Mouse (Mus musculus) limb, embryonic 14.5 days (tissue): ENCODE measurements at regions not wholly inside any gene's neighbourhood (a gene's known extent, or its start where the extent isn't known, plus 50 kb on each side); places are given as distances from the start of the nearest gene placed in this dataset.

Experiments used
- ATAC-seq: fragments of 200-750 bp; cut with Nextera tagmentation; 2 replicates; pipeline ENCODE4 v1.8.0; 2017; ENCODE audit warnings: low read depth, moderate number of reproducible peaks, moderate TSS enrichment; ENCODE audit not compliant: low FRiP score
- DNase-seq: peaks from one replicate; pipeline ENCODE4 v3.0.0-alpha.2; 2015; ENCODE audit warnings: low spot score
- H3K27ac ChIP-seq: fragments of 300-500 bp; sonication (generic); replicated peaks from 2 replicates; pipeline ENCODE4 v1.5.1; 2014; ENCODE audit warnings: low read depth, mild to moderate bottlenecking, low read length, moderate library complexity, mixed read lengths
- H3K27me3 ChIP-seq: fragments of 300-500 bp; sonication (generic); 2 replicates; pipeline ENCODE4 v1.6.1; 2014; ENCODE audit warnings: low read length, mixed read lengths; ENCODE audit not compliant: control insufficient read depth, insufficient read depth
- H3K36me3 ChIP-seq: fragments of 300-500 bp; sonication (generic); 2 replicates; pipeline ENCODE4 v1.6.1; 2014; ENCODE audit warnings: mild to moderate bottlenecking, low read length, moderate library complexity, mixed read lengths; ENCODE audit not compliant: control insufficient read depth, insufficient read depth
- H3K4me1 ChIP-seq: fragments of 300-500 bp; sonication (generic); 2 replicates; pipeline ENCODE4 v1.6.1; 2014; ENCODE audit warnings: antibody characterized with exemption, low read length, mixed read lengths; ENCODE audit not compliant: control insufficient read depth, insufficient read depth
- H3K4me2 ChIP-seq: fragments of 300-500 bp; sonication (generic); replicated peaks from 2 replicates; pipeline ENCODE4 v1.6.1; 2014; ENCODE audit warnings: low read depth, mild to moderate bottlenecking, low read length, moderate library complexity; ENCODE audit not compliant: severe bottlenecking
- H3K4me3 ChIP-seq: fragments of 300-500 bp; sonication (generic); replicated peaks from 2 replicates; pipeline ENCODE4 v1.5.1; 2014; ENCODE audit warnings: low read length
- H3K9ac ChIP-seq: fragments of 300-500 bp; sonication (generic); 2 replicates; pipeline ENCODE4 v1.6.1; 2014; ENCODE audit warnings: mild to moderate bottlenecking, low read depth, low read length, moderate library complexity; ENCODE audit not compliant: severe bottlenecking
- H3K9me3 ChIP-seq: fragments of 300-500 bp; sonication (generic); 2 replicates; pipeline ENCODE4 v1.6.1; 2016; ENCODE audit warnings: low read length; ENCODE audit not compliant: control insufficient read depth
- POLR2A ChIP-seq: fragments of 200-500 bp; IDR thresholded peaks from 2 replicates; pipeline ENCODE4 v1.8.0; 2012; ENCODE audit warnings: inconsistent platforms, mild to moderate bottlenecking, moderate library complexity, borderline replicate concordance; ENCODE audit not compliant: insufficient read depth, insufficient read length; ENCODE audit errors: extremely low read depth
- WGBS: fragments of 180-500 bp; shearing (Covaris S2); extraction: QIAGEN DNeasy Blood & Tissue Kit; methylation state at CpG from one replicate; pipeline ENCODE4 v1.1.7; 2014; 5-methylcytosine and 5-hydroxymethylcytosine counted together

DNA sequence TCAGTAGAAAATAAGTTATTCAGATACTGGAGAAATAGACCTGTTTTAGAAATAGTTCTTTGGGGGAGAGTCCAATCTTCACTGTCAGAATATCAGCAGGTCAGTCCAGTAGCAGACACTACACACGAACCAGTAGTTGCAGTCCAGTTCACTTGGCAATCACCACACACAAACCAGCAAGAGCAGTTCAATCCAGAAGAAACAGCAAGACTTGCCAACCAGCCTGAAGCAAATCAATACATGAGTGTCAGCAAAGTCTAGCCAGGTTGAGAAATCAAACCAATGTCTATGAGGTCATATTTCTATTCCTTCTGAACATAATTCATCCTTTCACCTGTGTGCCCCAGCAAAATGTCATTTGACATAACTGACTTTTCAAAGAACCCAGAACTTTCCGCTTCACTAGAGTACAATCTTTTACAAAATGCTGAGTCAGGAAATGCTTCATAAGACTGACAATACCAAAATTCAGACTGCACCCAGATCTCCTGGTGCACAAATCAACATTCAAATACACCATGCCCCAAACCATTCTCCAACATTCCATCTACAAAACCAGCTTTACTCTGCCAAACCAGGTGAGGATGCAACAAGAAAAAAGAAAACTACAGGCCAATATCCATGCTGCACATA is 76.6 kb upstream of the Fhl2 start:
- 89% methylated on average over 2 of the region's 2 CpGs for WGBS
- no peaks in the 10 kb centered on the region for H3K36me3 ChIP-seq
- DNase-seq: no peak
- ATAC-seq: no peak
- no peak overlapping the region for H3K27ac ChIP-seq
- H3K9ac ChIP-seq: no peak overlapping the region
- no peaks in the 10 kb centered on the region for H3K27me3 ChIP-seq
- no peak overlapping the region for H3K4me2 ChIP-seq
- no peak overlapping the region for H3K4me3 ChIP-seq
- H3K9me3 ChIP-seq: no peaks in the 10 kb centered on the region
- H3K4me1 ChIP-seq: no peaks in the 10 kb centered on the region
- TF ChIP-seq POLR2A: no peak

DNA sequence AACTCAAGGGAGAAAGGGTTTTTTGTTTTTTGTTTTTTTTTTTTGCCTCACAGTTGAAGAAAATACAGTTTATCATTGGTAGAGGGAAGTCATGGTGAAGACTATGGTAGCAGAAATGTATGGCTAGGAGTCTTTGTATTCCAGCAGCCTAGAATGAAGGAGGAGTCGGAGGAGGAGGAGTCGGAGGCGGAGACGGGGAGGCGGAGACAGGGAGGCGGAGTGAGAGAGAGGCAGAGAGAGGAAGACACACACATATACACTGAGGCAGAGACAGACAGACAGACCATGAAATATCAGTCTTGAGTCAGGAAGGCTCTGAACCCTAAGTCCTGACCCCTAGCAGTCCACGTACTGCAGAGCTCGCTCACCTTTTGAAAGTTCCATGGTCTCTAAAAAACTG is 95.0 kb upstream of the Fhl2 start:
- no peak for DNase-seq
- H3K4me1 ChIP-seq: no peaks in the 10 kb centered on the region
- WGBS: 89% methylated on average over 8 of the region's 8 CpGs

DNA sequence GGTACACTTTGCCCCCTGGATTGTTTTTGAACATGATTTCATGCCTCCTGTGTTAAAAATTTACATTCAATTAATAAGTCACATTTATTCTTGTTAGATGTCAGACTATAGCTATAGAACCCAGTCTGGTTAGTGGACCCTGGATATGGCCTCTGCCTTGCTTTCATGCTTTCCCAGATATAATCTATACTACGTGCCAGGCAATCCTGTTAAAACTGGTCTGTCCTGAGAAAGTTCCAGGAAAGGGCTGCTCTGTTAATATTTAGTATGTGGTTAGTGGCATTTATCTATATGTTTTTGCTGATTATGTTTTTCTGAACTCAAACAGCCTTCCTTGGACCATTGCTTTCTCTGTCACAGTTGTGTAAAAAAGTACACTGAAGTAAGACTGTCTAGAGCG is 95.8 kb upstream of the Fhl2 start:
- no peak overlapping the region for H3K4me3 ChIP-seq

More for the DNA sequence above, 95.0 kb upstream of the Fhl2 start:
- Histone ChIP-seq H3K9me3 (no peaks in the 10 kb centered on the region), H3K9ac (no peak overlapping the region), H3K27me3 (no peaks in the 10 kb centered on the region), H3K27ac (no peak overlapping the region), H3K4me2 (no peak overlapping the region), H3K4me3 (no peak overlapping the region), H3K36me3 (no peaks in the 10 kb centered on the region)
- no peak for TF ChIP-seq POLR2A
- ATAC-seq: no peak

DNA sequence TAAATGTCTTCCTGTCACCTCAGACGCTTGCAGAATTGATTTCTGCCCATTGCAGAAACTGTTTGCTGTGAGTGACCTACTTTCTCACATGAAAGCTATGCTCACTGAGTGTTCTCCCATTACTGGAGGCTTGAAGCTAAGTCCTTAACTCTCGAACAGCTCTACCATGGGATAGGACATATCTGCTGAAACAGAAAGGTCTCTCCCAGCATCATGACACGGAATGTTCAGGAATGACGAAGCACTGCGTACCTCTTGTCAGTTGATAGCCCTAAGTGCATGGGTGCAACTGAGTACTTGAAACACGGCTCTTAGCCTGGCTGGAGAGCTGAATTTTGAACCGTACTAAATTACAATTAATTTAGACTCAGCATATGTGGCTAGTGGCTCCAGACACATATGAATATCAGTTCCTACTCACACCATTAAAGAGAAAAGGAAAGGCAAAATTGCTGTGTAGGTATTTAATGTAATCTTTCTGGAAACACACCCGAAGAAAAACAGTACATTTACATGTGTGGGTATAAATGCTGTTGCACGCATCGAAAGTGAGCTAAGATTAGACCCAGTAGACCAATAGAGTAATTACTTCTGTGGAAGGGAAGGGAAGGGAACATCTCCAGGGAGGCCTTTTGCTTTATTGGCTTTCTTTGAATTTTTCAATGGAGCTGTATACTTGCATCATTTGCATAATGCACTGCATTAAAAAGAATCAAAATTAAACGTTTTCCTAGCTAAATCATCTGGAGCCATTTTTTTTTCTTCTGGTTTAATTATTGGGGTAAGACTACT is 97.6 kb upstream of the Fhl2 start:
- ATAC-seq: no peak
- no peak overlapping the region for H3K4me3 ChIP-seq
- no peaks in the 10 kb centered on the region for H3K9me3 ChIP-seq
- no peak overlapping the region for H3K4me2 ChIP-seq
- no peak for TF ChIP-seq POLR2A
- H3K36me3 ChIP-seq: no peaks in the 10 kb centered on the region
- H3K9ac ChIP-seq: no peak overlapping the region
- 82% methylated on average over 11 of the region's 11 CpGs for WGBS
- DNase-seq: no peak
- H3K27me3 ChIP-seq: no peaks in the 10 kb centered on the region
- no peak overlapping the region for H3K27ac ChIP-seq
- H3K4me1 ChIP-seq: no peaks in the 10 kb centered on the region

More for the DNA sequence above, 95.8 kb upstream of the Fhl2 start:
- Histone ChIP-seq H3K4me2 (no peak overlapping the region), H3K36me3 (no peaks in the 10 kb centered on the region), H3K27ac (no peak overlapping the region), H3K27me3 (no peaks in the 10 kb centered on the region), H3K9me3 (no peaks in the 10 kb centered on the region), H3K4me1 (no peaks in the 10 kb centered on the region), H3K9ac (no peak overlapping the region)
- WGBS: 85% methylated on average over 2 of the region's 2 CpGs
- no peak for TF ChIP-seq POLR2A
- DNase-seq: no peak
- ATAC-seq: no peak

DNA sequence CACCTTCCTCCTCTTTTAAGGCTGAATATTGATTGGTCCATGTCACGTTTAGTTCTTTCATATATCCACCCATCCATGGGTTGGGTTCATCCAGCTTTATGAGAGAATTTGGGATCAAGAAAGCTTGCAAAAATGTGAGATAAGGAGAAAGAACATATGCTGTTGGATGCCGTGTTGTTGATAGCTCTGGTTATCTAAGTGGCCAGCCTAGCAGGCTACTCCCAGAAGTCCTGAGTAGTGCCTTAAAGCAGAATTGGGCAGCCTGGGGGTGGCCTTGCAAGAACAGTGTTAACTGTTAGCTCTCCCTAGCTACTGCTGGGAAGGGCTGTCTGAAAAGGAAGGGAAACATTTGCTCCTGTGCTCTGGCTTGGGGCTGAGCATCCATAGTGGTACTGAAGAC is 100.8 kb upstream of the Fhl2 start:
- Histone ChIP-seq H3K9me3 (no peaks in the 10 kb centered on the region), H3K4me2 (no peak overlapping the region), H3K4me3 (no peak overlapping the region), H3K27me3 (no peaks in the 10 kb centered on the region), H3K9ac (no peak overlapping the region), H3K36me3 (no peaks in the 10 kb centered on the region), H3K4me1 (peaks cover 6% of the 10 kb centered on the region; the same call in 1 of the 2 replicates), H3K27ac (no peak overlapping the region)
- 83% methylated on average over 2 of the region's 2 CpGs for WGBS
- DNase-seq (no peak), ATAC-seq (no peak)
- no peak for TF ChIP-seq POLR2A
